Mouse (Mus musculus) gastrocnemius, adult 2 months (tissue): Measurements from ENCODE around the gene Wdr54. TPM values are rescaled to one million over a fixed set of nuclear protein-coding genes. Genes with fewer than 3 reads are reported as not detected.

Source experiments
- DNase-seq: peaks from one replicate; pipeline ENCODE4 v3.0.0; 2022
- H3K27ac ChIP-seq: fragments of 200-600 bp; 2 replicates; pipeline ENCODE4 v1.8.1; 2022; ENCODE audit warnings: mild to moderate bottlenecking
- H3K4me3 ChIP-seq: fragments of 200-600 bp; 2 replicates; pipeline ENCODE4 v1.8.1; 2022; ENCODE audit warnings: mild to moderate bottlenecking, moderate library complexity
- CTCF ChIP-seq: fragments of 200-600 bp; IDR thresholded peaks from 2 replicates; pipeline ENCODE4 v1.8.1; 2022; ENCODE audit warnings: antibody characterized with exemption, mild to moderate bottlenecking, moderate library complexity
- intact Hi-C: fragments of 180-260 bp; cut with DNase I; formaldehyde crosslinking; loops from one replicate; pipeline ENCODE4 v1.15.1; 2025
- total RNA-seq, 2 experiments: library from RNA; stranded (reverse); gene quantifications; 2 replicates each; pipeline ENCODE4 v1.2.3; 2021

Gene Wdr54
- total RNA-seq, 2 experiments from 2014 or later, result 0.84 to 1.1 TPM

GRCm38 (mm10) chr6:83135571-83136161, 20.5 kb downstream of the Wdr54 start:
- peak overlapping the region; percentile 99 for H3K27ac ChIP-seq
- DNase-seq, result peak; percentile 81
- intact Hi-C loops, result no loop called here

DNA sequence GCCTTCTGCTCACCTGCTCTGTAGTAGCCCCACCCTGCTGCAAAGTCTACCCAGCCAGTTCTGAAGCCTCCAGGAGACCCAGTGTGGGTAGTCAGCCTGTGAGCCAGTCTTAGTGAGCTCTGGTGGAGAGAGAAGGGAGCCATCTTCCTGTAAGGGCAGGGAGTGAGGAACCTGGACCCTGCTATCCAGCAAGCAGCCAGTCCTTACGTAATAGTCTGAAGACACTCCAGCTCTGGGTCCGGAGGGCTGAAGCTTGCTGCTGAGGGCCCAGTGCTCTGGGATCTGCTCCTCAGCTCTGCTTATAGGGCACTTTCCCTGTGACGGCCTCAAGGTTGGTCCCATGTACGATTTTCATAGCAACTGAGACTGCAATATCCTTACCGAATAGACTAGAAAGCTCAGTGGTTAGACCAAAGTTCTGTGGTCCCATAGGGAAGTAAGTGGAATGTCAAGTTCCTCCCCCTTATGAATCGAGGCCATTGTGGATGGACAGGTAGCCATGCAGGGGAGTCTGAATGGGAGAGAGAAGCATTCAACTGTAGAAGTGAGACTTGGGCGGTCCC, 21.2 kb downstream of the Wdr54 start, which contains the start of gene Rtkn:
Rtkn (plus strand) TSS at position 513 of the 563 bp plus-strand sequence.
- TF ChIP-seq CTCF, result no peak
- Histone ChIP-seq H3K27ac (peak within 1 kb of the TSS; percentile 99), H3K4me3 (peak within 1 kb of the TSS; percentile 92)
- intact Hi-C loops, result no loop called here
- DNase-seq, result no peak

More at GRCm38 (mm10) chr6:83135571-83136161, 20.5 kb downstream of the Wdr54 start:
- peak overlapping the region; percentile 92 for H3K4me3 ChIP-seq
- TF ChIP-seq CTCF, result no peak

GRCm38 (mm10) chr6:83134226-83134625, 22.0 kb downstream of the Wdr54 start:
- no peak for TF ChIP-seq CTCF
- H3K4me3 ChIP-seq, result no peak overlapping the region
- intact Hi-C loops, result no loop called here
- no peak overlapping the region for H3K27ac ChIP-seq
- DNase-seq, result no peak

DNA sequence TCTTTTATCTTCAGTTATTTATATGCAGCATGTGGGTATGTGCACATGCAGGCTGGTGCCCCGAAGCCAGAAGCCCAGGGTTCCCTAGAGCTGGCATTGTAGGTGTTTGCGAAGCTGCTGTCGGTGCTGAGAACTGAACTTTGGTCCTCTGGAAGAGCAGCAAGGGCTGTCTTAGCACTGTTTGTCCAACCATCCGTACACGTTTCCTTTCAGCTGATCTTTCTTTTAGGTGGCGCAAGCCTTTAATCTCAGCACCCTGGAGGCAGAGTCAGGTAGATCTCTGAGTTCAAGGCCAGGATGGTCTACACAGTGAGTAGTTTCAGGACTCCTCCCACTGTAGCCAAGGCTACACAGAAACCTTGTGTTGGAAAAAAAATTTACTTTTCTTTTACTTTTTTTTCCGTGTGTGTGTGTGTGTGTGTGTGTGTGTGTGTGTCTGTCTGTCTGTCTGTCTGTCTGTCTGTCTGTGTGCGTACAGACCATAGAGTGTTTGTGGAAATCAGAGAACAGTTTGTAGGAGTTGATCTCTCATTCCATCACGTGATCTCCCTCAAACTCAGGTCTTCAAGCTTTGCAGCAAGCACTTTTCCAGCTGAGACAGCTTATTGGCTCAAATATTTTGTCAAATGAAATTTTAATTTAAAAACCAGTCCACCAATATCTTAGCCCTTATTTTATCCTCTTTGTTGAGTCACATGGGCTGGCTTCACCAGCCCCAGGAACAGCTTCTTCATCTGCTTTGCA, 23.8 kb downstream of the Wdr54 start:
- DNase-seq, result peak; percentile 4
- TF ChIP-seq CTCF, result no peak
- Histone ChIP-seq H3K27ac (peak overlapping the region; percentile 13; the same call in 1 of the 2 replicates), H3K4me3 (no peak overlapping the region)
- intact Hi-C loops, result no loop called here

DNA sequence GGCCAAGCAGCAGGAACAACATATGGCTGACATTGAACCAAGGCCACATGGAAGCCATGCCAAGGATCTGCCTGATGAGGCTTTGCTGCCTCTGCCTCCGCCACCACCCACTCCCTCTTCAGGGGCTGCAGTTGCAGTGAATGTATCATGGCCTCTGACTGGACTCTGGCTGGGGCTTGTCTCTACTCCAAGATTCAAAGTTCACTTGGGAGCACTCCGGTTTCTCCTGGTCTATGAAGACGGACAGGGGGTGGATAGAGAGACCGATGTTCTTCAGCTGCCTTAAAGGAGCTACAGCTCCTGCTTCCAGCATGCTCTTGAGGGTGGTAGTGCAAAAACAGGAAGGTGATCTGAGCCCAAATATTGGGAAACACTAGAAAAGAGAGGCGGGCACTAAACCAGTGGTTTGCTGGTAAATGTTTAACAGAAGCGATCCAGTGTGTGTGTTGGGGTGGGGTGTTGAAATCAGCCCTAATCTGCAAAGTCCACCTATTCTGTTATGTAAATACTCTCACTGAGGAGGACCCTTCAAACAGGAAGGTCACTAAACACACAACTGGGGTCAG, 24.6 kb downstream of the Wdr54 start:
- intact Hi-C loops, result no loop called here
- H3K4me3 ChIP-seq, result no peak overlapping the region
- DNase-seq, result peak; percentile 13
- TF ChIP-seq CTCF, result no peak
- H3K27ac ChIP-seq, result peak overlapping the region; percentile 13; the same call in 1 of the 2 replicates

- intact Hi-C loops, result no loop called here
- peak; percentile 2 for DNase-seq
- Histone ChIP-seq H3K27ac (no peak overlapping the region), H3K4me3 (no peak overlapping the region)
- TF ChIP-seq CTCF, result peak; percentile 52
Measured at GRCm38 (mm10) chr6:83127419-83127818, 28.8 kb downstream of the Wdr54 start.

GRCm38 (mm10) chr6:83125331-83125730, 30.9 kb downstream of the Wdr54 start, which contains the start of gene Ino80b:
Gene Ino80b (minus strand): TSS chr6:83125431.
- Histone ChIP-seq H3K4me3 (peak within 1 kb of the TSS; percentile 84), H3K27ac (peak within 1 kb of the TSS; percentile 91)
- intact Hi-C loops, result no loop called here
- TF ChIP-seq CTCF, result no peak
- no peak for DNase-seq

DNA sequence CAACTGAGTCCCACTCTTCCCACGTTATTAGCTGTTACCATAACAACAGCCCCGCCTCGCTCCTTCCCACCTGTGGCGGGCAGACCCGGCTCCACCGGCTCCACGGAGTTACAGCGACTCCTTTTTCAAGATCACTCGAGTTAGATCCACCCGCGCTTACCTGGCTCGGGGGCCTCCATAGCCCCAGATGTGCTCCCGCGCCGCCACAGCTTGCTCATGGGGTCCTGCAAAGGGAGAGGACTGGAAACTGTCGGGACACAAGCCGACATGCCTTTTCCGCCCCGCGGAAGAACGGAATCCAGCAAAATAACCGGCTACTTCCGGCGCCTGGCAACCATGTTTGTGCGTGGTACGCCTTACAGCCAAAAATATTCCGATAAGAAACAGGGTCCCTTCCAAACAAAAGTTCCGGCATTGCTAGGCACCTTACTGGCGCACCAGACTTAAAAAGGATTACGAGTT, 31.3 kb downstream of the Wdr54 start:
- DNase-seq, result peak; percentile 93
- H3K4me3 ChIP-seq, result peak overlapping the region; percentile 84
- no peak for TF ChIP-seq CTCF
- peak overlapping the region; percentile 91 for H3K27ac ChIP-seq
- intact Hi-C loops, result no loop called here

DNA sequence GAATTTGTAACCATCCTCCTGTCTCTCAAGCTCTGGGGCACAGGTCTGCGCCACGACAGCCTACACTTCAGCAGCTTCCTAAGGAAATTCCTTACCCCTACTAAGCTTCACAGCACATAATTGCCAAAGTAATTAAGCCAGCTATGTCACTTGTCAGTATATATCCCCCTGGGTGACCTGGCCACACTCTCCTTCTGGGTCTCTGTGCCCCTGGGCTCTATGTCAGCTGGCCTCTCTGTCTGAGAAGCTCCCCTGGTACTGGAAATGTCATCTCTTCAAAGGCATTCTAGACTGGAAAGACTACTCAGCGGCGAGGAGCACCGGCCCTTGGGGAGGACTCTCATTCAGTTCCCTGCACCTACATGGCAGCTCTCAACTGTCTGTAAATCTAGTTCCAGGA, 33.2 kb downstream of the Wdr54 start:
- no peak for TF ChIP-seq CTCF

GRCm38 (mm10) chr6:83121863-83122710, 34.1 kb downstream of the Wdr54 start:
- intact Hi-C loops, result no loop called here
- TF ChIP-seq CTCF, result no peak
- no peak for DNase-seq
- Histone ChIP-seq H3K4me3 (peak overlapping the region; percentile 89), H3K27ac (peak overlapping the region; percentile 87)

More for the DNA sequence above, 33.2 kb downstream of the Wdr54 start:
- intact Hi-C loops, result no loop called here
- Histone ChIP-seq H3K4me3 (no peak overlapping the region), H3K27ac (no peak overlapping the region)
- peak; percentile 12 for DNase-seq

DNA sequence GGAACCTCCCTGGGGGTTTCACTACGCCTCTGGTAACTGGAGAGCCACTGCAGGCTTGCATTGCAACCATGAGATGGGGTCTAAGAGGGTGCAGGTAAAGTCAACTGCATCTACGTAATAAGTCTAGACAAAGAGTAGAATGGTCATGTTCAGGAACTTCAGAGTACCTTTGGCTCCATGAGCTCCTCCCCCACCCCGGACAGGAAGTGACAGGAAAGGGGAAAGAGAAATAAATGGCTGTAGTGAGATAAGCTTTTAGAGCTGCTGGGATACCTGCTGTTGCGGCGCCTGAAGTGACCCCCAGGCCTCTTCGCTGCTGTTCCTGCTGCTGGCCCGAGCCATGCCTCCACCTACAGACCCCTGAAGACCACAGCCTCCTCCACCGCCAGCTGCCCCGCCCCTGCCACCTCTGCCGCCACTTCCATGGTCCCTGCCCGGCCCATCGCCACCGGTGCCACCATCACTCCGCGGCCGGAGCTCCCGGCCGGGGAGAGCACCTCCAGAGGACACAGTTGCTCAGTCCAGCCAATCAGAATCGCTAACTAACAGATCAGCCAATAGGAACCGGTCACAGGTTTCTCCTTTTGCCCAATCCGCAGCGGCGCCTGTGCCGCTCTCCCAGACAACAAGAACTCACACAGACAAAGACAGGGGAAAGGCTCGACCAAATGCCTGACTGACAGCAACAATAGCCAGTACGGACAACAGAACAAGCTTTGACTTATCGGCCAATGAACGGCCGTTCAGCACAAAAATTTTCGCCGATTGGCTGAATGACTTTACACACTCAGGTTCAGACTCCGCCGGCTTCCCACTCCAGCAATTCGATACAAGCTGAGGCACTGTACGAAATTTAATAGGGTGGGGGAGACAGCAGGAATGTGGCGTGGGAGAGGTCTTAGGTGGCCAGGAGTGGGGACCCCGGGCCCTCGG, 35.0 kb downstream of the Wdr54 start, which contains the start of gene Wbp1:
Wbp1 (minus strand) TSS at position 630 of the 933 bp plus-strand sequence.
- Histone ChIP-seq H3K27ac (peak within 1 kb of the TSS; percentile 87), H3K4me3 (peak within 1 kb of the TSS; percentile 89)
- TF ChIP-seq CTCF, result peak; percentile 12; the same call in 1 of the 2 replicates
- intact Hi-C loops, result no loop called here
- peak; percentile 94 for DNase-seq
